Mouse (Mus musculus) brain, adult 2 months (tissue): ENCODE measurements at regions not wholly inside any gene's neighbourhood (a gene's known extent, or its start where the extent isn't known, plus 50 kb on each side); places are given as distances from the start of the nearest gene placed in this dataset.
"Not testable (repeated sequence)": the region's sequence is repeated elsewhere in the genome, so short reads cannot be mapped to it uniquely, and the experiment has no call there.

Experiments used
- DNase-seq: peaks from one replicate; pipeline ENCODE4 v3.0.0; 2011; ENCODE audit warnings: low read depth, low spot score

GRCm38 (mm10) chr16:84625110-84625722 is 110.3 kb downstream of the A730009L09Rik start:
- DNase-seq: no peak

GRCm38 (mm10) chr16:84627052-84627451 is 108.5 kb downstream of the Mrpl39 start:
- DNase-seq: peak; percentile 58

GRCm38 (mm10) chr16:84629868-84630267 is 105.7 kb downstream of the Mrpl39 start:
- no peak for DNase-seq

GRCm38 (mm10) chr16:84644446-84644845 is 91.1 kb downstream of the Mrpl39 start:
- not testable (repeated sequence) for DNase-seq

- no peak for DNase-seq
Observed at GRCm38 (mm10) chr16:84646172-84646684, 89.3 kb downstream of the Mrpl39 start.

GRCm38 (mm10) chr16:84650646-84651045 is 84.9 kb downstream of the Mrpl39 start:
- no peak for DNase-seq

GRCm38 (mm10) chr16:84653873-84654272 is 81.7 kb downstream of the Mrpl39 start:
- no peak for DNase-seq

GRCm38 (mm10) chr16:84661879-84662278 is 73.7 kb downstream of the Mrpl39 start:
- no peak for DNase-seq

GRCm38 (mm10) chr16:84663581-84663980 is 72.0 kb downstream of the Mrpl39 start:
- no peak for DNase-seq
